Mouse (Mus musculus) hindbrain, embryonic 15.5 days (tissue): Measurements from ENCODE around the gene Gpa33. TPM values are rescaled to one million over a fixed set of nuclear protein-coding genes. Genes with fewer than 3 reads are reported as not detected.

Experiments used
- ATAC-seq: fragments of 200-750 bp; cut with Nextera tagmentation; 2 replicates; pipeline ENCODE4 v1.8.0; 2017; ENCODE audit warnings: low read depth, moderate number of reproducible peaks, moderate TSS enrichment; ENCODE audit not compliant: low FRiP score
- H3K27ac ChIP-seq: fragments of 300-500 bp; sonication (generic); replicated peaks from 2 replicates; pipeline ENCODE4 v1.5.1; 2015; ENCODE audit warnings: mild to moderate bottlenecking, inconsistent platforms
- H3K27me3 ChIP-seq: fragments of 300-500 bp; sonication (generic); 2 replicates; pipeline ENCODE4 v1.6.1; 2015; ENCODE audit warnings: control low read depth, inconsistent platforms
- H3K36me3 ChIP-seq: fragments of 300-500 bp; sonication (generic); 2 replicates; pipeline ENCODE4 v1.6.1; 2015; ENCODE audit warnings: control low read depth, inconsistent platforms
- H3K4me1 ChIP-seq: fragments of 300-500 bp; sonication (generic); replicated peaks from 2 replicates; pipeline ENCODE4 v1.6.1; 2015; ENCODE audit warnings: control low read depth, inconsistent platforms
- H3K4me2 ChIP-seq: fragments of 300-500 bp; sonication (generic); 2 replicates; pipeline ENCODE4 v1.6.1; 2015; ENCODE audit warnings: moderate library complexity, mild to moderate bottlenecking, inconsistent platforms
- H3K4me3 ChIP-seq: fragments of 300-500 bp; sonication (generic); 2 replicates; pipeline ENCODE4 v1.5.1; 2015; ENCODE audit warnings: mild to moderate bottlenecking, inconsistent platforms
- H3K9ac ChIP-seq: fragments of 300-500 bp; sonication (generic); 2 replicates; pipeline ENCODE4 v1.6.1; 2015; ENCODE audit warnings: inconsistent platforms
- H3K9me3 ChIP-seq: fragments of 300-500 bp; sonication (generic); 2 replicates; pipeline ENCODE4 v1.6.1; 2016; ENCODE audit warnings: control low read depth, inconsistent platforms
- WGBS: fragments of 180-500 bp; shearing (Covaris S2); methylation state at CpG from one replicate; pipeline ENCODE4 v1.1.7; 2015; 5-methylcytosine and 5-hydroxymethylcytosine counted together
- polyA plus RNA-seq: library from polyadenylated mRNA; unstranded; fragments of >200 nt; fragmentation: Nextera tagmentation; extraction: Ambion mirVana; gene quantifications from 2 replicates; pipeline ENCODE4 v1.2.1, GENCODE M21; 2015

Gene Gpa33
- polyA plus RNA-seq, 1 experiment from 2014 or later: not detected

GRCm38 (mm10) chr1:166169713-166170112 is 39.7 kb downstream of the Gpa33 start:
- Histone ChIP-seq H3K27ac (no peak overlapping the region), H3K4me2 (no peak overlapping the region), H3K4me1 (no peaks in the 10 kb centered on the region), H3K9ac (no peak overlapping the region), H3K9me3 (no peaks in the 10 kb centered on the region), H3K27me3 (no peaks in the 10 kb centered on the region), H3K4me3 (no peak overlapping the region), H3K36me3 (no peaks in the 10 kb centered on the region)
- WGBS: 92% methylated on average over 7 of the region's 7 CpGs
- ATAC-seq: no peak

GRCm38 (mm10) chr1:166170852-166171251 is 40.8 kb downstream of the Gpa33 start:
- no peaks in the 10 kb centered on the region for H3K27me3 ChIP-seq
- H3K36me3 ChIP-seq: no peaks in the 10 kb centered on the region
- no peak overlapping the region for H3K4me2 ChIP-seq
- no peak overlapping the region for H3K27ac ChIP-seq
- no peak overlapping the region for H3K9ac ChIP-seq
- H3K4me1 ChIP-seq: no peaks in the 10 kb centered on the region
- H3K9me3 ChIP-seq: no peaks in the 10 kb centered on the region
- no peak for ATAC-seq
- 93% methylated on average over 12 of the region's 12 CpGs for WGBS
- no peak overlapping the region for H3K4me3 ChIP-seq

- no peaks in the 10 kb centered on the region for H3K4me1 ChIP-seq
- no peak overlapping the region for H3K9ac ChIP-seq
- no peak for ATAC-seq
- WGBS: 73% methylated on average over 3 of the region's 3 CpGs
- H3K27me3 ChIP-seq: no peaks in the 10 kb centered on the region
- no peaks in the 10 kb centered on the region for H3K36me3 ChIP-seq
- no peak overlapping the region for H3K4me3 ChIP-seq
- H3K27ac ChIP-seq: no peak overlapping the region
- H3K4me2 ChIP-seq: no peak overlapping the region
- H3K9me3 ChIP-seq: no peaks in the 10 kb centered on the region
These were observed 43.0 kb downstream of the Gpa33 start for GRCm38 (mm10) chr1:166172992-166173391.

- no peaks in the 10 kb centered on the region for H3K27me3 ChIP-seq
- no peaks in the 10 kb centered on the region for H3K9me3 ChIP-seq
- H3K36me3 ChIP-seq: no peaks in the 10 kb centered on the region
- no peak overlapping the region for H3K27ac ChIP-seq
- no peak overlapping the region for H3K4me3 ChIP-seq
- H3K4me2 ChIP-seq: no peak overlapping the region
- H3K4me1 ChIP-seq: no peaks in the 10 kb centered on the region
- ATAC-seq: no peak
- H3K9ac ChIP-seq: no peak overlapping the region
- WGBS: 77% methylated on average over 9 of the region's 9 CpGs
These were observed 43.6 kb downstream of the Gpa33 start for GRCm38 (mm10) chr1:166173621-166174020.

GRCm38 (mm10) chr1:166181510-166181909 is 51.5 kb downstream of the Gpa33 start:
- no peak overlapping the region for H3K9ac ChIP-seq
- no peaks in the 10 kb centered on the region for H3K27me3 ChIP-seq
- no peak overlapping the region for H3K27ac ChIP-seq
- no peak for ATAC-seq
- H3K9me3 ChIP-seq: no peaks in the 10 kb centered on the region
- no peaks in the 10 kb centered on the region for H3K36me3 ChIP-seq
- no peak overlapping the region for H3K4me2 ChIP-seq
- no peak overlapping the region for H3K4me3 ChIP-seq
- 92% methylated on average over 7 of the region's 7 CpGs for WGBS
- peaks cover 17% of the 10 kb centered on the region; the same call in 1 of the 2 replicates for H3K4me1 ChIP-seq

- Histone ChIP-seq H3K4me3 (no peak overlapping the region), H3K27ac (peak overlapping the region; percentile 6; the same call in 1 of the 2 replicates), H3K4me1 (peaks cover 17% of the 10 kb centered on the region; the same call in 1 of the 2 replicates), H3K36me3 (no peaks in the 10 kb centered on the region), H3K4me2 (no peak overlapping the region), H3K9ac (no peak overlapping the region), H3K27me3 (no peaks in the 10 kb centered on the region), H3K9me3 (no peaks in the 10 kb centered on the region)
- WGBS: 46% methylated on average over 10 of the region's 10 CpGs
- no peak for ATAC-seq
These were observed 53.1 kb downstream of the Gpa33 start for GRCm38 (mm10) chr1:166182952-166183627.

- WGBS: 81% methylated on average over 22 of the region's 22 CpGs
- H3K9me3 ChIP-seq: no peaks in the 10 kb centered on the region
These were observed 54.6 kb downstream of the Gpa33 start for GRCm38 (mm10) chr1:166184391-166185229.

GRCm38 (mm10) chr1:166185357-166185756 is 55.3 kb downstream of the Gpa33 start:
- no peak overlapping the region for H3K27ac ChIP-seq
- H3K9me3 ChIP-seq: no peaks in the 10 kb centered on the region
- no peaks in the 10 kb centered on the region for H3K36me3 ChIP-seq
- no peak overlapping the region for H3K9ac ChIP-seq
- WGBS: 69% methylated on average over 5 of the region's 5 CpGs
- no peaks in the 10 kb centered on the region for H3K27me3 ChIP-seq
- no peak for ATAC-seq
- H3K4me2 ChIP-seq: no peak overlapping the region
- H3K4me3 ChIP-seq: no peak overlapping the region
- peaks cover 17% of the 10 kb centered on the region; the same call in 1 of the 2 replicates for H3K4me1 ChIP-seq

More at GRCm38 (mm10) chr1:166184391-166185229, 54.6 kb downstream of the Gpa33 start:
- ATAC-seq: no peak
- no peak overlapping the region for H3K4me3 ChIP-seq
- 0 out of 2 replicates have a peak overlapping the region, but pooled peaks have one; percentile 23 for H3K27ac ChIP-seq
- H3K4me2 ChIP-seq: no peak overlapping the region
- H3K27me3 ChIP-seq: no peaks in the 10 kb centered on the region
- H3K36me3 ChIP-seq: no peaks in the 10 kb centered on the region
- no peak overlapping the region for H3K9ac ChIP-seq
- peaks cover 17% of the 10 kb centered on the region; the same call in 1 of the 2 replicates for H3K4me1 ChIP-seq

GRCm38 (mm10) chr1:166189821-166190220 is 59.8 kb downstream of the Gpa33 start:
- Histone ChIP-seq H3K9me3 (no peaks in the 10 kb centered on the region), H3K27me3 (no peaks in the 10 kb centered on the region), H3K36me3 (no peaks in the 10 kb centered on the region), H3K9ac (no peak overlapping the region), H3K4me3 (no peak overlapping the region), H3K4me2 (no peak overlapping the region), H3K4me1 (peaks cover 5% of the 10 kb centered on the region; the same call in 1 of the 2 replicates), H3K27ac (no peak overlapping the region)
- ATAC-seq: no peak
- 65% methylated on average over 4 of the region's 4 CpGs for WGBS

- no peak overlapping the region for H3K27ac ChIP-seq
- no peak overlapping the region for H3K9ac ChIP-seq
- H3K4me3 ChIP-seq: no peak overlapping the region
- no peaks in the 10 kb centered on the region for H3K4me1 ChIP-seq
- WGBS: 21% methylated on average over 5 of the region's 5 CpGs
- ATAC-seq: no peak
- H3K4me2 ChIP-seq: no peak overlapping the region
- H3K36me3 ChIP-seq: no peaks in the 10 kb centered on the region
- no peaks in the 10 kb centered on the region for H3K9me3 ChIP-seq
- no peaks in the 10 kb centered on the region for H3K27me3 ChIP-seq
These were observed 74.1 kb downstream of the Gpa33 start for GRCm38 (mm10) chr1:166204171-166204570.

GRCm38 (mm10) chr1:166205159-166205558 is 75.1 kb downstream of the Gpa33 start:
- Histone ChIP-seq H3K27me3 (no peaks in the 10 kb centered on the region), H3K9me3 (no peaks in the 10 kb centered on the region), H3K4me3 (no peak overlapping the region), H3K4me2 (no peak overlapping the region), H3K4me1 (no peaks in the 10 kb centered on the region), H3K36me3 (no peaks in the 10 kb centered on the region), H3K27ac (no peak overlapping the region), H3K9ac (no peak overlapping the region)
- WGBS: 86% methylated on average over 3 of the region's 3 CpGs
- no peak for ATAC-seq

- H3K9me3 ChIP-seq: no peaks in the 10 kb centered on the region
- 89% methylated on average over 6 of the region's 6 CpGs for WGBS
These were observed 79.3 kb downstream of the Gpa33 start for GRCm38 (mm10) chr1:166209371-166209770.

More at GRCm38 (mm10) chr1:166209371-166209770, 79.3 kb downstream of the Gpa33 start:
- Histone ChIP-seq H3K9ac (no peak overlapping the region), H3K36me3 (no peaks in the 10 kb centered on the region), H3K27ac (no peak overlapping the region), H3K27me3 (no peaks in the 10 kb centered on the region), H3K4me3 (no peak overlapping the region), H3K4me1 (no peaks in the 10 kb centered on the region), H3K4me2 (no peak overlapping the region)
- ATAC-seq: no peak
